Mouse (Mus musculus): Measurements from ENCODE around the gene Olfr1152. TPM values are rescaled to one million over a fixed set of nuclear protein-coding genes. Genes with fewer than 3 reads are reported as not detected.

Gene Olfr1152
- polyA plus RNA-seq (2012; rRNA removed) = not detected in 2 replicates
- not detected in 2 replicates for polyA plus RNA-seq (2014; fragmentation: Nextera tagmentation; extraction: Ambion mirVana)

DNA sequence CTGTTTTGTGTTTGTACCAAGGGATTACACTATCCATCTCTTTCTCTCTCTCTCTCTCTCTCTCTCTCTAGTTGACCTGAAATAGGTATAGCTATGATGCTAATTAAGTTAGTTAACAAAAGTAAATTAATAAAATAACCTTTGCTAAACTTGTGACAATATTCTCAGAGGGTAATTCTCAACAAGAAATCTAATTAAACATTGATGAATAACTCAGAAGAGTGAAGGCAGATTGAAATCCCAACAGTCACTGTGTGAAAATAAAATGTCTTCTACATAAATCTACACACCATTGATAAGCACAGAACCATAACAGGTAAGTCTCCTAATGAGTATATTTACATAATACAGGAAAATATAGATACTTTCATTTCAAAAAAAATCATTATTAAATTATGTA lies at the start of gene Olfr1152:
Gene Olfr1152 (plus strand): TSS at position 301 of the 400 bp plus-strand sequence.
- no peaks in the 10 kb centered on the region for H3K4me1 ChIP-seq (replicated peaks; ENCODE audit: control insufficient read depth in 2 of 2, insufficient read depth in 2 of 2, low read length in 1 of 2)
- H3K9ac ChIP-seq (replicated peaks) = no peak within 1 kb of the TSS
- no peaks in the 10 kb centered on the region for H3K36me3 ChIP-seq (replicated peaks; ENCODE audit: control insufficient read depth, insufficient read depth, low read depth)
- ATAC-seq (ENCODE audit: insufficient read depth) (no peak), DNase-seq (ENCODE audit: low read depth in 3 of 3, low spot score in 3 of 3) (no peak)
- H3K9me3 ChIP-seq (ENCODE audit: control insufficient read depth, low read length) = no peaks in the 10 kb centered on the region
- no peak within 1 kb of the TSS for H3K4me2 ChIP-seq (ENCODE audit: low read depth)
- no peak within 1 kb of the TSS for H3K4me3 ChIP-seq (ENCODE audit: insufficient read depth in 1 of 2, low read depth in 2 of 2, low read length in 2 of 2)
- no peaks in the 10 kb centered on the region for H3K27me3 ChIP-seq (ENCODE audit: control insufficient read depth, insufficient read depth, low read length)
- no peak within 1 kb of the TSS for H3K27ac ChIP-seq
- TF ChIP-seq CTCF (IDR thresholded peaks at IDR 0.05; ENCODE audit: low read depth) (no peak), EP300 (IDR thresholded peaks at IDR 0.05; ENCODE audit: low read depth) (no peak)

DNA sequence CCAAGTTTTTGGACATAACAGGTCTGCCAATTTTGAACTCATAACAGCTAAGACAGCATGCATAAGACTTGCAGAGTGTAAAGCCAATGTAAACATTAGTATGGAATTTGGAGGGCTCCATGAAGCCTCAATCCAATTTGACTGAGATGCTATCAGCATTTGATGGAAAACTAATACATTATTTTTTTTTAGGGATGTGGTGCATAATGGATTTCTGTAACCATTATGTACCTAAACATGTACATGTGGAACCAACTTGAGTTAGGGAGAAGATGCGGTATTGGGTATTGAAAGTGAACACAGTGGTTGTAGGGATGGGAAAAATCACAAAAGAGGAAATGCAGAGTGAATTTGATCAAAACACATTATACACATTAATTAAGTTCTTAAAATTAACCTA lies 36.1 kb upstream of the Olfr1152 start, which contains the start of gene Olfr1148:
Gene Olfr1148 (plus strand): TSS at position 301 of the 400 bp plus-strand sequence.
- Histone ChIP-seq H3K36me3 (replicated peaks; ENCODE audit: control insufficient read depth, insufficient read depth, low read depth) (no peaks in the 10 kb centered on the region), H3K27ac (no peak within 1 kb of the TSS), H3K4me1 (replicated peaks; ENCODE audit: control insufficient read depth in 2 of 2, insufficient read depth in 2 of 2, low read length in 1 of 2) (no peaks in the 10 kb centered on the region), H3K27me3 (ENCODE audit: control insufficient read depth, insufficient read depth, low read length) (no peaks in the 10 kb centered on the region), H3K4me2 (ENCODE audit: low read depth) (no peak within 1 kb of the TSS), H3K9ac (replicated peaks) (no peak within 1 kb of the TSS), H3K9me3 (ENCODE audit: control insufficient read depth, low read length) (no peaks in the 10 kb centered on the region), H3K4me3 (ENCODE audit: insufficient read depth in 1 of 2, low read depth in 2 of 2, low read length in 2 of 2) (no peak within 1 kb of the TSS)
- DNase-seq (ENCODE audit: low read depth in 3 of 3, low spot score in 3 of 3) (no peak), ATAC-seq (ENCODE audit: insufficient read depth) (no peak)
- 67% methylated on average over 1 of the region's 1 CpGs for WGBS (ENCODE audit: insufficient replicate concordance)
- no peak for TF ChIP-seq CTCF (IDR thresholded peaks at IDR 0.05; ENCODE audit: low read depth)
- no peak for TF ChIP-seq EP300 (IDR thresholded peaks at IDR 0.05; ENCODE audit: low read depth)

DNA sequence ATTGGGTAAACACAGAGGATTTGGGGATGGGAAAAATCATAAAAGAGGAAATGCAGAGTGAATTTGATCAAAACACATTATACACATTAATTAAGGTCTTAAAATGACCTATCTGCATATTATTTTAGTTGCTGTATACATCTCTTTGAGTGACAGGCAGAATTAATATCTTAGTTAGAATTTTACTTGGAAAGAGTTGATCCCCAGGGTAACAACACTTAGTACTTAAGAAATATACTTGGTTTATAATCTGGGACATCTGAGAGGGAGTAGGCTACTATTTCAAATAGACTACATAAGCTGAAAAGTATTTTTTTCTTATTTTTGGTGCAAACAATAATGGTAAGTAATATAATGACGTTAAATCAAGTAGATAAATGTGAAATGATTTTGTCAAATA lies 22.6 kb upstream of the Olfr1152 start, which contains the start of gene Olfr1150-ps1:
Gene Olfr1150-ps1 (plus strand): TSS at position 301 of the 400 bp plus-strand sequence.
- H3K27me3 ChIP-seq (ENCODE audit: control insufficient read depth, insufficient read depth, low read length) = no peaks in the 10 kb centered on the region
- no peak for ATAC-seq (ENCODE audit: insufficient read depth)
- H3K4me1 ChIP-seq (replicated peaks; ENCODE audit: control insufficient read depth in 2 of 2, insufficient read depth in 2 of 2, low read length in 1 of 2) = no peaks in the 10 kb centered on the region
- TF ChIP-seq CTCF (IDR thresholded peaks at IDR 0.05; ENCODE audit: low read depth) = no peak
- no peak for TF ChIP-seq EP300 (IDR thresholded peaks at IDR 0.05; ENCODE audit: low read depth)
- H3K9ac ChIP-seq (replicated peaks) = no peak within 1 kb of the TSS
- WGBS (ENCODE audit: insufficient replicate concordance) = 38% methylated on average over 1 of the region's 1 CpGs
- no peaks in the 10 kb centered on the region for H3K9me3 ChIP-seq (ENCODE audit: control insufficient read depth, low read length)
- DNase-seq (ENCODE audit: low read depth in 3 of 3, low spot score in 3 of 3) = no peak
- H3K4me3 ChIP-seq (ENCODE audit: insufficient read depth in 1 of 2, low read depth in 2 of 2, low read length in 2 of 2) = no peak within 1 kb of the TSS
- H3K27ac ChIP-seq = no peak within 1 kb of the TSS
- H3K36me3 ChIP-seq (replicated peaks; ENCODE audit: control insufficient read depth, insufficient read depth, low read depth) = no peaks in the 10 kb centered on the region
- no peak within 1 kb of the TSS for H3K4me2 ChIP-seq (ENCODE audit: low read depth)

DNA sequence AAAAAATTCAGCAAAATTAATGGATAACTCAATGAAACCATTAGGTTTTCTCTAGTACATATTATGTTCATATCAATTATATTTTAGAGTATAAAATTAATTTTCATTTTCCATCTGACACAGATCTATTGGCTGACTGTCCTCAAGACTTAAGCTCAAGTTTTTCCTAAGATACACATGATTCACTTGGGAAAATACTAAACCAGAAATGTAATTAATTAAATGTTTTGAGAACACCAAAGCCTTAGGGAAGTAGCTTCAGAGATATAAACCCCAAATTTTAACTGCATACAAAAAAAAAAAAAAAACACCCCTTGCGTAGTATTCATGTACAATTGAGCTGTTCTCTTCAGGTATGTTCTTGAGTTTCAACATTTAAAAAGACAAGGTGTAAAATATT lies 10.7 kb upstream of the Olfr1152 start, which contains the start of gene Olfr1151:
Gene Olfr1151 (plus strand): TSS at position 301 of the 400 bp plus-strand sequence.
- Histone ChIP-seq H3K27me3 (ENCODE audit: control insufficient read depth, insufficient read depth, low read length) (no peaks in the 10 kb centered on the region), H3K4me3 (ENCODE audit: insufficient read depth in 1 of 2, low read depth in 2 of 2, low read length in 2 of 2) (no peak within 1 kb of the TSS), H3K9ac (replicated peaks) (no peak within 1 kb of the TSS), H3K27ac (no peak within 1 kb of the TSS), H3K4me1 (replicated peaks; ENCODE audit: control insufficient read depth in 2 of 2, insufficient read depth in 2 of 2, low read length in 1 of 2) (no peaks in the 10 kb centered on the region), H3K4me2 (ENCODE audit: low read depth) (no peak within 1 kb of the TSS), H3K9me3 (ENCODE audit: control insufficient read depth, low read length) (no peaks in the 10 kb centered on the region), H3K36me3 (replicated peaks; ENCODE audit: control insufficient read depth, insufficient read depth, low read depth) (no peaks in the 10 kb centered on the region)
- WGBS (ENCODE audit: insufficient replicate concordance) = 57% methylated on average over 1 of the region's 1 CpGs
- no peak for ATAC-seq (ENCODE audit: insufficient read depth)
- no peak for DNase-seq (ENCODE audit: low read depth in 3 of 3, low spot score in 3 of 3)
- TF ChIP-seq EP300 (IDR thresholded peaks at IDR 0.05; ENCODE audit: low read depth) (no peak), CTCF (IDR thresholded peaks at IDR 0.05; ENCODE audit: low read depth) (no peak)

DNA sequence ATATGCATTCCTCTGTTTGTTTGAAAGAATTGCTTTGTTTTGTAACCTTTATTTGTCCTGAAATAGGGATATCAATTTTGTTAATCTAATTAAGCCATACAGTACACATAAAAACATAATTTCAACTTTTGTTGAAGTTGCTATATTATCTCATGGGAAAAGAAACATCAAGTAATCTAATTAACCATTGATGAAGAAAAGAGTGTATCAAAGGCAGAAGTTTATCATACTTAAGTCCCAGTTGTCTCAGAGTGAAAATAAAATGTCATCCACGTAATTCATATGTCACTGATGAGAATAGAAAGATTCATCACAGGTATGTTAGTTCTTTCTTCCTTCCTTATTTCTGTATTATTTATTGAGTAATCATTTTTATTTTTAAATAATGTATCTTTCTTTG lies 28.4 kb downstream of the Olfr1152 start, which contains the start of gene Olfr1153:
Gene Olfr1153 (plus strand): TSS at position 301 of the 400 bp plus-strand sequence.
- Histone ChIP-seq H3K27ac (no peak within 1 kb of the TSS), H3K36me3 (replicated peaks; ENCODE audit: control insufficient read depth, insufficient read depth, low read depth) (no peaks in the 10 kb centered on the region), H3K9ac (replicated peaks) (no peak within 1 kb of the TSS)

More for the DNA sequence above, 28.4 kb downstream of the Olfr1152 start, which contains the start of gene Olfr1153:
- DNase-seq (ENCODE audit: low read depth in 3 of 3, low spot score in 3 of 3) (no peak), ATAC-seq (ENCODE audit: insufficient read depth) (no peak)
- no peak within 1 kb of the TSS for H3K4me3 ChIP-seq (ENCODE audit: insufficient read depth in 1 of 2, low read depth in 2 of 2, low read length in 2 of 2)
- no peaks in the 10 kb centered on the region for H3K9me3 ChIP-seq (ENCODE audit: control insufficient read depth, low read length)
- TF ChIP-seq EP300 (IDR thresholded peaks at IDR 0.05; ENCODE audit: low read depth) (no peak), CTCF (IDR thresholded peaks at IDR 0.05; ENCODE audit: low read depth) (no peak)
- 21% methylated on average over 1 of the region's 1 CpGs for WGBS (ENCODE audit: insufficient replicate concordance)
- no peaks in the 10 kb centered on the region for H3K27me3 ChIP-seq (ENCODE audit: control insufficient read depth, insufficient read depth, low read length)
- H3K4me2 ChIP-seq (ENCODE audit: low read depth) = no peak within 1 kb of the TSS
- no peaks in the 10 kb centered on the region for H3K4me1 ChIP-seq (replicated peaks; ENCODE audit: control insufficient read depth in 2 of 2, insufficient read depth in 2 of 2, low read length in 1 of 2)
